Mouse (Mus musculus) ES-CJ7 (cell line): ENCODE measurements around the gene Tlnrd1.

Source experiments
- DNase-seq: peaks from one replicate; pipeline ENCODE4 v3.0.0; 2011; ENCODE audit warnings: low read depth, low spot score

The Tlnrd1 gene

DNA sequence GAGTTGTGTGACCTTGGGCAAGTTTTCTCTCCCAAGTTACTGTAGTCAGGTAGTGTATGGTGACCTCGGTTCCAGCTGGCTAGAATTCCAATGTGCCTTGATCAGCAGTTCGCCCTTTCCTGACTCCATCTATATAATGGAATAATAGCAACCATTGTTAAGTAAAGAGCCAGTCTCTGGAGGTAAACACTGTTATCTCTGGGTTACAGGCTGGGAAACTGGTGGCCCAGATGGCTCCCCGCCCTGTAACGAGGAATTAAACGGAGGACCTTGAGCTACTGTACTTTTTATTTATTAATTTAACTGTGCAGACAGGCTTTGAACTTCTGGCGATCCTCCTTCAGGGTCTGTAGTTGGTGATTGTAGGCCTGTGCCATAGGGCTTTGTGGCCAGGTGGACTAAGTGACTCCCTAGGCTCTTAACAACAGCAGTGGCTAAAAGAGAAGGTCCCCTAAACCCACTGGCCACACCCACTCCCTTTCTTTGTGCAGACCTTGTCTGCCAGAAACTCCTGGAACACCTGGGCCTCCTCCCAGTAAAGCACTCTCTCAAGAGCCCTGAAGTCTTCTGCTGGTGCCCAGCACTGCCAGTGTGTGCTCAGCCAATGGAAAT lies 922 bp upstream of the Tlnrd1 start:
- peak; percentile 57 for DNase-seq

DNA sequence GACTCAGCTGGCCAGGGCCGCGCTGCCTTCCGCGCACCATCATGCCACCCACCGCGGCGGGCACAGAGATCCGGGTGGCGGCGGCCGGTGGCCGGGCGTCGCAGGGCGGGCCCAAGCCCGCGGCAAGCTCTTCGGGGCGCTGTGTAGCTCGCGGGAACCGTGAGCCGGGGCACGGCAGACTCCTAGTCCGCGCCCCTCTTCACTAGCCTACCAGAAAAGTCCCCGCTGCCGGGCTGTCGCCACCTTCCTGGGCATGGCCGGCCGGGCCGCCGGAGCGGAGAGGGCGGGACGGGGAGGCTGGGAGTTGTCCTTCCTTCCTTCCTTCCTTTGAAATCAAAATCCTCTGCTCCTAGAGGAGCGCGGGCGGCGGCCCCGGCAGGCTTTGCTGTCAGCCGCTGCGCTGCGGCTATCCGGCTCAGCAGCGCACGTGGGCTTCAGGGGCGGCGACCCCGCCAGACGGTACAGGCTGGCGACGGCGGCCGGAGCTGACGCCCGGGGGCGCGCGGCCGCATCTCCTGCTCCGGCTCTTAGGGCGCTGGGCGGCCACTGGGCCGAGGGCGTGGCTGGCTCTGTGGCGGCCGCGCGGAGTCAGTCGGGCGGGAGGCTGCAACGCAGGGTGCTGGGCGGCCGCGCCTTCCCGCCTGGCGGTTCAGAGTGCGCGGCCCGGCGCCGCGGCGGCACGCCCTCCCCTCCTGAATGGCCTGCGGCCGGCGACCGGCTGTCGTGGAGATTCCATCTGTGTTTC lies 657 bp downstream of the Tlnrd1 start:
- peak; percentile 42 for DNase-seq

DNA sequence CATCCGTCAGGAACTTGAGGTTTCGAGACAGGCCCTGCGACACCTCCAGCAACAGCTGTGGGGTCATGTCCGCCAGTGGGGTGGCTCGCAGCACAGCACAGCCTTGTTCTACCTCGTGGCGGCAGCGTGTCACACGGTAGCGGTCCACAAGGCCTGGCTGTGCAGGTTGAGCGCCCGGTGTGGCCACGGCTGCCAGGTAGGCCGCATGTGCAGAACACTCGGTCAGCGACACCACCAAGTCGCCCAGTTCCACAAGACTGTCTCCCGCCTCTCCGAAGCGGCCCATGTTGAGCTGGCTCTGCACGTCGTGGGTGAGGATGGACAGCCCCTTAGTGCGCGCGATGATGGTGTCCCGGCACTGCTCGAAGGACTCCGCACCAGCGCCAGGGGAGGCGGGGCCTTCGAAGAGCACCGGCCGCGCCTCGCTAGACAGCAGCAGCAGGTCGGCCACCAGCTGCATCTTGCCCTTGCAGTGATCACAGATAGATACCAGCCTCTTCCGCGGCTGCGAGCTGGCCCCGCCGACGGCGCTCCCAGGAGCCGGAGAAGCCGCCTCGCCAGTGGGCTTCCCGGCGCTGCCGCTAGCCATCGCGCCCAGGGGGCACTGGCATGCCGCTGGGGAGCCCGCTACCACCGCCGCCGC lies 1.4 kb downstream of the Tlnrd1 start:
- DNase-seq, result peak; percentile 26

DNA sequence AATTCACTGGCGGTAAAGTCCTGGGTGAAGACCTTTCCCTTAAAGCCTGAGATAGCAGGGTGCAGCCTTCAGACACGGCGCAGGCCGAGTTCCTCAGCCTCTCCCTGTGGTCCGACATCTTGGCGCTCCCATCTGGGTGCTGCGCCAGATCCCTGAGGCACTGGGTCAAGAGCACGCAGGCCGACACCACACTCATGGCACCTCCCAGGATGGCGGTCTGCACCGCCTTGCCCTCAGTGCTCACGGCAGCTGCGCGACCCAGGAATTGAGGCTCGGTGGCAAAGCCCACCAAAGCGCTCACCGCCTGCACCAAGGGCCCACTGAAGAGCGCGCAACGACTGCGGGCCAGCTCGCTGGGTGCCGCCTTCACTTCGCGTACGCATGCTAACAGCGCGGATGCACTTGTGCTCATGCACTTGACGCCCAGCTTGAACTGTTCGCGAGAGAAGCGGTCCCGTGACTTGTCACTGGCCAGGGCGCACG lies 1.9 kb downstream of the Tlnrd1 start:
- DNase-seq, result peak; percentile 67

DNA sequence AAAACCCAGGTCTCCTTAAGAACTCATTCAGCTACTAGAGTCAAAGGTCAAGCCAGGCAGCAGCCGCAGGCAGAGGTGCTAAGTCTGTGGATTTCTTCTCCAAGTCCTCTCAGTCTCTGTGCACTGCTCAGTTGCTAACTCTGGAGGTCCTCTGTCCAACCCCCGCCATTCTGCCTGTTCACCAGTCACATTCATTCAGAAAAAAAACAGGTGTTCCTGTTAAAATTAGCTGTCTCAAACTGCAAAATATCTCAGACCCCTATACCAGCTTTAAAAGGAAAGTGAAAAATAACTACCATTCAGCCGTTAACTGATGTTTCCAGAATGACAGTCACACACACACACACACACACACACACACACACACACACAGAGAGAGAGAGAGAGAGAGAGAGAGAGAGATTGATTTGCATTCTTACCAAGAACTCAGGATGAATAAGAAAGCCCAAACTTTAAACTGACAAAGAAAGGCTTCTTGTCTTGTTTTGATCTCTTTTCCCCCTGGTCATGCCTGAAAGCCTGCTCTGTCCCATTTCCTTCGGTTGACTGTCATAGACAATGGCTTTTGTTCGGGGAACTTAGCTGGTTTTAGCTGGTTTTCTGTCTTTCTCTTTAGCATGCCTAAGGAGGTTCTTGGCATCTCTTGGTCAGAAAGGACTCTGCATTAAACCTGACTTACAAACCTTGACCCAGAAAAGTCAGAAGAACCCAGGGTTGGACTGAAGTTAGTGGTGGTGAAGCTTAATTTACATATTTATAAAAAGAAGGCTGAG lies 5.2 kb downstream of the Tlnrd1 start:
- DNase-seq, result peak; percentile 82

- DNase-seq, result no peak
Measured at GRCm38 (mm10) chr7:83877088-83877487, 7.0 kb downstream of the Tlnrd1 start.

- DNase-seq, result no peak
Measured at GRCm38 (mm10) chr7:83869839-83870543, 14.1 kb downstream of the Tlnrd1 start.

GRCm38 (mm10) chr7:83868200-83868599 lies 15.9 kb downstream of the Tlnrd1 start:
- no peak for DNase-seq

DNA sequence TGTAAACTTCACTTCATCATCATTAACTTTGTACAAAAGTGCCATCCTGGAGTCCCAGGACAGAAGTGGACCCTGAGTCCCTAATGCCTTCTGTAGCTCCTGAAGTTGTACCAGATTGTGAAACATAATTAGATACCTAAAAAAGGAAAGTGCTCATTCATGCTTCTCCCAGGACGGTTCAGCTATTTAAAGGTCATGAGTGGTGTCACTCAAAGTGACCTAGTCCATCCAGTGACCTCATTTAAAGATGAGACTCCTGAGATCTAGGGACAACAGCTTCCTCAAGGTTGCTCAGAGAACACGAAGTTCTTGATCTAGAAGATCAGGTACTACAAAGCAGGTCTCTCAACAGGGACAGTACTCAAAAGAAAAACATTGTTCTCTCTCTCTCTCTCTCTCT lies 20.6 kb downstream of the Tlnrd1 start:
- no peak for DNase-seq

GRCm38 (mm10) chr7:83859378-83860083 lies 24.6 kb downstream of the Tlnrd1 start:
- no peak for DNase-seq

- DNase-seq, result no peak
Measured at GRCm38 (mm10) chr7:83857921-83858320, 26.2 kb downstream of the Tlnrd1 start.

DNA sequence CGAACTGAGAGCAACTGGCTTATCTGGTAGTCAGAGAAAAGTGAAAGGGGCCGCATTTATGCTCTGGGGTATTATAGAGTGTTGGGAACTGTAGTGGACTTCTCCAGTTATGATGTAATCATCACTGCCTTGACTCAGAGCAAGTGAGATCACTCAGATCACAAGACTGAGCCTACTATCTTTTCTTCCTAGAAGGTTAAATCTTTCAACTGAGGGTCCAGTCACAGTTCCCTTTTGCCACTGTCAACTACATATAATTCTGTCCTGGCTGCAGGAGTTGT lies 27.0 kb downstream of the Tlnrd1 start:
- no peak for DNase-seq

- peak; percentile 16 for DNase-seq
Measured at GRCm38 (mm10) chr7:83856353-83857207, 27.5 kb downstream of the Tlnrd1 start.

GRCm38 (mm10) chr7:83855203-83855602 lies 28.9 kb downstream of the Tlnrd1 start:
- no peak for DNase-seq

- DNase-seq, result no peak
Measured at GRCm38 (mm10) chr7:83852381-83853380, 31.4 kb downstream of the Tlnrd1 start.

- DNase-seq, result no peak
Measured at GRCm38 (mm10) chr7:83851569-83852380, 32.3 kb downstream of the Tlnrd1 start.

- DNase-seq, result no peak
Measured at GRCm38 (mm10) chr7:83847187-83848075, 36.7 kb downstream of the Tlnrd1 start.
